Mouse (Mus musculus): ENCODE measurements around the gene Gm13119.

DNA sequence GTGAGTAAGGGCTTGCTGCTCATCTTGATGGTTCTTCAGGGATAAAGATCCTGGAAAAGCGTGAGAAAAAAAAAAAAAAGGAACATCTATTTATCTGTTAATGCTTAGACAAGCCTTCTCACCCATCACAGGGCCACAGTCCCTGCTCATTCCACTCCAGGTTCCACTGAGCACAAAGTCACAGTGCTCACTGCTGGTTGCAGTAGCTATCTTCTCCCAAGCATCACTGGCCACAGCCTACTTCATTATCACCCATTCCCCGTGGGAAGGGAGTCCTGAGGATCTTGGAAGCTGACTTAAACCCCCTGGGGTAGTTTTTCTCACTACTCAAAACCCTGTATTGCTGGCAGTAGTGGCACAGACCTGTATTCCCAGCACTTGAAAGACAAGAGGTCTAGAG is 20.2 kb downstream of the Gm13119 start, which contains the start of gene Pramef20:
- no peak for TF ChIP-seq CTCF (conservative IDR thresholded peaks at IDR 0.05; ENCODE audit: low read length)
- TF ChIP-seq POU5F1 (IDR thresholded peaks at IDR 0.05; ENCODE audit: borderline replicate concordance, low read length), result no peak
- TF ChIP-seq NANOG (IDR thresholded peaks at IDR 0.05; ENCODE audit: borderline replicate concordance, low read length), result no peak
